Mouse (Mus musculus) monocyte, adult 2 months (primary cell): ENCODE measurements around the gene Deup1.

Experiments used
- DNase-seq, 2 experiments: peaks; one replicate each; pipeline ENCODE4 v3.0.0; 2022; ENCODE audit warnings: low spot score in 2 of 2, low read depth in 1 of 2

The Deup1 gene

GRCm38 (mm10) chr9:15627785-15628287 lies at the start of gene Deup1:
Gene Deup1 (minus strand): TSS chr9:15627933.
- DNase-seq = no peak

GRCm38 (mm10) chr9:15672251-15672650 lies 44.5 kb upstream of the Deup1 start:
- DNase-seq = no peak

- no peak for DNase-seq
Observed at GRCm38 (mm10) chr9:15670002-15670527, 42.3 kb upstream of the Deup1 start.

- DNase-seq = no peak
Observed at GRCm38 (mm10) chr9:15669452-15669851, 41.7 kb upstream of the Deup1 start.

- no peak for DNase-seq
Observed at GRCm38 (mm10) chr9:15664606-15665005, 36.9 kb upstream of the Deup1 start.

- no peak for DNase-seq
Observed at GRCm38 (mm10) chr9:15659069-15659468, 31.3 kb upstream of the Deup1 start.

- no peak for DNase-seq
Observed at GRCm38 (mm10) chr9:15658236-15658785, 30.6 kb upstream of the Deup1 start.

GRCm38 (mm10) chr9:15653036-15653435 lies 25.3 kb upstream of the Deup1 start:
- no peak for DNase-seq

GRCm38 (mm10) chr9:15649977-15650376 lies 22.2 kb upstream of the Deup1 start:
- DNase-seq = no peak

GRCm38 (mm10) chr9:15627384-15627783 lies 349 bp downstream of the Deup1 start:
- no peak for DNase-seq

GRCm38 (mm10) chr9:15624739-15625138 lies 3.0 kb downstream of the Deup1 start:
- DNase-seq = no peak

GRCm38 (mm10) chr9:15619767-15620166 lies 8.0 kb downstream of the Deup1 start:
- DNase-seq = no peak

GRCm38 (mm10) chr9:15619020-15619590 lies 8.6 kb downstream of the Deup1 start:
- DNase-seq = no peak

GRCm38 (mm10) chr9:15617061-15617460 lies 10.7 kb downstream of the Deup1 start:
- DNase-seq = no peak

- DNase-seq = no peak
Observed at GRCm38 (mm10) chr9:15616471-15616870, 11.3 kb downstream of the Deup1 start.

GRCm38 (mm10) chr9:15609280-15609930 lies 18.3 kb downstream of the Deup1 start:
- DNase-seq = no peak

- DNase-seq = no peak
Observed at GRCm38 (mm10) chr9:15607601-15608000, 20.1 kb downstream of the Deup1 start.

GRCm38 (mm10) chr9:15603156-15603555 lies 24.6 kb downstream of the Deup1 start:
- no peak for DNase-seq

- DNase-seq = no peak
Observed at GRCm38 (mm10) chr9:15600859-15601540, 26.7 kb downstream of the Deup1 start.

- no peak for DNase-seq
Observed at GRCm38 (mm10) chr9:15600156-15600858, 27.4 kb downstream of the Deup1 start.

- no peak for DNase-seq
Observed at GRCm38 (mm10) chr9:15596598-15596997, 31.1 kb downstream of the Deup1 start.
